Mouse (Mus musculus) lung, embryonic 14.5 days (tissue): ENCODE measurements around the gene Trmt1. TPM values are rescaled to one million over a fixed set of nuclear protein-coding genes. Genes with fewer than 3 reads are reported as not detected.

Source experiments
- ATAC-seq: fragments of 200-750 bp; cut with Nextera tagmentation; 2 replicates; pipeline ENCODE4 v1.8.0; 2017; ENCODE audit warnings: mild to moderate bottlenecking, moderate TSS enrichment, moderate library complexity; ENCODE audit not compliant: insufficient read depth
- DNase-seq: peaks from one replicate; pipeline ENCODE4 v3.0.0-alpha.2; 2015
- H3K27ac ChIP-seq: fragments of 300-500 bp; sonication (generic); 2 replicates; pipeline ENCODE4 v1.5.1; 2014; ENCODE audit warnings: low read depth, mild to moderate bottlenecking, moderate library complexity
- H3K27me3 ChIP-seq: fragments of 300-500 bp; sonication (generic); 2 replicates; pipeline ENCODE4 v1.6.1; 2014; ENCODE audit warnings: low read length, control low read depth; ENCODE audit not compliant: insufficient read depth
- H3K36me3 ChIP-seq: fragments of 300-500 bp; sonication (generic); 2 replicates; pipeline ENCODE4 v1.6.1; 2014; ENCODE audit warnings: control low read depth; ENCODE audit not compliant: insufficient read depth
- H3K4me1 ChIP-seq: fragments of 300-500 bp; sonication (generic); 2 replicates; pipeline ENCODE4 v1.6.1; 2014; ENCODE audit warnings: antibody characterized with exemption, control low read depth; ENCODE audit not compliant: insufficient read depth
- H3K4me2 ChIP-seq: fragments of 300-500 bp; sonication (generic); 2 replicates; pipeline ENCODE4 v1.6.1; 2014; ENCODE audit warnings: mild to moderate bottlenecking
- H3K4me3 ChIP-seq: fragments of 300-500 bp; sonication (generic); 2 replicates; pipeline ENCODE4 v1.5.1; 2014; ENCODE audit warnings: low read depth, low read length
- H3K9ac ChIP-seq: fragments of 300-500 bp; sonication (generic); 2 replicates; pipeline ENCODE4 v1.6.1; 2014
- H3K9me3 ChIP-seq: fragments of 300-500 bp; sonication (generic); 2 replicates; pipeline ENCODE4 v1.6.1; 2016; ENCODE audit warnings: low read depth, low read length, control low read depth
- CTCF ChIP-seq: IDR thresholded peaks from 2 replicates; pipeline ENCODE4 v1.5.1; 2016; ENCODE audit warnings: antibody characterized with exemption, low read depth
- WGBS: fragments of 180-500 bp; shearing (Covaris S2); extraction: QIAGEN DNeasy Blood & Tissue Kit; methylation state at CpG from one replicate; pipeline ENCODE4 v1.1.7; 2014; 5-methylcytosine and 5-hydroxymethylcytosine counted together
- polyA plus RNA-seq: library from polyadenylated mRNA; unstranded; fragments of >200 nt; fragmentation: Nextera tagmentation; extraction: Ambion mirVana; gene quantifications from 2 replicates; pipeline ENCODE4 v1.2.1, GENCODE M21; 2014

Gene Trmt1
- polyA plus RNA-seq, 1 experiment from 2014 or later = 68.6 TPM

GRCm38 (mm10) chr8:84695140-84695539, 9.0 kb downstream of the Trmt1 start:
- no peak for TF ChIP-seq CTCF
- WGBS = 89% methylated on average over 6 of the region's 6 CpGs
- Histone ChIP-seq H3K9ac (no peak overlapping the region), H3K4me1 (no peaks in the 10 kb centered on the region; the same call in 1 of the 2 replicates), H3K36me3 (peaks cover 68% of the 10 kb centered on the region), H3K27ac (no peak overlapping the region), H3K27me3 (no peaks in the 10 kb centered on the region), H3K9me3 (no peaks in the 10 kb centered on the region), H3K4me2 (no peak overlapping the region), H3K4me3 (no peak overlapping the region)
- ATAC-seq (no peak), DNase-seq (no peak)

- DNase-seq = peak; percentile 82
- Histone ChIP-seq H3K4me3 (no peak overlapping the region), H3K9me3 (no peaks in the 10 kb centered on the region), H3K27ac (no peak overlapping the region), H3K4me2 (no peak overlapping the region), H3K27me3 (0 out of 2 replicates have a peak, but pooled peaks cover 4% of the 10 kb centered on the region), H3K9ac (no peak overlapping the region), H3K36me3 (peaks cover 54% of the 10 kb centered on the region), H3K4me1 (no peaks in the 10 kb centered on the region; the same call in 1 of the 2 replicates)
- WGBS = 87% methylated on average over 14 of the region's 14 CpGs
- TF ChIP-seq CTCF = peak; percentile 67
- ATAC-seq = no peak
Observed at GRCm38 (mm10) chr8:84697166-84698130, 11.3 kb downstream of the Trmt1 start.

- no peak overlapping the region for H3K9ac ChIP-seq
- no peaks in the 10 kb centered on the region for H3K9me3 ChIP-seq
- no peak for ATAC-seq
- H3K36me3 ChIP-seq = peaks cover 46% of the 10 kb centered on the region
- H3K4me2 ChIP-seq = no peak overlapping the region
- H3K27me3 ChIP-seq = 0 out of 2 replicates have a peak, but pooled peaks cover 8% of the 10 kb centered on the region
- DNase-seq = no peak
- H3K27ac ChIP-seq = no peak overlapping the region
- no peaks in the 10 kb centered on the region; the same call in 1 of the 2 replicates for H3K4me1 ChIP-seq
- 89% methylated on average over 5 of the region's 5 CpGs for WGBS
- no peak for TF ChIP-seq CTCF
- no peak overlapping the region for H3K4me3 ChIP-seq
Observed at GRCm38 (mm10) chr8:84698288-84698687, 12.2 kb downstream of the Trmt1 start.

- Histone ChIP-seq H3K9me3 (no peaks in the 10 kb centered on the region), H3K36me3 (peaks cover 45% of the 10 kb centered on the region), H3K27ac (peak overlapping the region; percentile 72), H3K9ac (no peak overlapping the region), H3K27me3 (peaks cover 14% of the 10 kb centered on the region), H3K4me3 (no peak overlapping the region), H3K4me1 (no peaks in the 10 kb centered on the region; the same call in 1 of the 2 replicates), H3K4me2 (no peak overlapping the region)
- WGBS = 79% methylated on average over 9 of the region's 9 CpGs
- no peak for TF ChIP-seq CTCF
- ATAC-seq = no peak
- no peak for DNase-seq
Observed at GRCm38 (mm10) chr8:84698929-84699401, 12.9 kb downstream of the Trmt1 start.

GRCm38 (mm10) chr8:84699861-84700322, 13.8 kb downstream of the Trmt1 start:
- peak; percentile 22; the same call in 1 of the 2 replicates for ATAC-seq
- H3K9ac ChIP-seq = no peak overlapping the region

GRCm38 (mm10) chr8:84700526-84700925, 14.4 kb downstream of the Trmt1 start:
- Histone ChIP-seq H3K36me3 (peaks cover 41% of the 10 kb centered on the region), H3K4me3 (no peak overlapping the region), H3K4me1 (peaks cover 2% of the 10 kb centered on the region), H3K27me3 (peaks cover 30% of the 10 kb centered on the region), H3K27ac (peak overlapping the region; percentile 75), H3K9ac (no peak overlapping the region; the same call in 1 of the 2 replicates), H3K9me3 (no peaks in the 10 kb centered on the region), H3K4me2 (no peak overlapping the region)
- DNase-seq = no peak
- WGBS = 74% methylated on average over 5 of the region's 5 CpGs
- ATAC-seq = no peak
- TF ChIP-seq CTCF = no peak

More at GRCm38 (mm10) chr8:84699861-84700322, 13.8 kb downstream of the Trmt1 start:
- DNase-seq = peak; percentile 82
- Histone ChIP-seq H3K27ac (peak overlapping the region; percentile 75), H3K4me1 (no peaks in the 10 kb centered on the region; the same call in 1 of the 2 replicates), H3K27me3 (peaks cover 24% of the 10 kb centered on the region), H3K9me3 (no peaks in the 10 kb centered on the region), H3K4me2 (0 out of 2 replicates have a peak overlapping the region, but pooled peaks have one; percentile 10), H3K36me3 (peaks cover 41% of the 10 kb centered on the region), H3K4me3 (no peak overlapping the region)
- TF ChIP-seq CTCF = peak; percentile 82
- WGBS = 56% methylated on average over 7 of the region's 7 CpGs
